Comparison of ENCODE assay signal across 8 mouse cellular contexts in genomic region chr3:38888111-38888510, GRCm38 (mm10). TPM values are rescaled to one million over a fixed set of nuclear protein-coding genes. Genes with fewer than 3 reads are reported as not detected.
DNase-seq lines count a peak whose midpoint lies in the region; ATAC-seq lines count a peak whose summit lies in the region.

No protein-coding gene starts in this region.

- DNase-seq in spleen, postnatal 10 days (ENCODE audit: low spot score in 2 of 2) = peak; percentile 5 to 52
- DNase-seq in spleen, adult 12 weeks (ENCODE audit: low spot score) = no peak
- peak; percentile 80 for DNase-seq in heart, embryonic 10.5 days (ENCODE audit: low spot score)
- DNase-seq in liver = peak; percentile 46
- DNase-seq in naive thymus-derived CD4-positive, alpha-beta T cell, adult 2 months (ENCODE audit: low read depth) = peak; percentile 15
- peak; percentile 59 for DNase-seq in thymus, postnatal 25 days

- peaks cover 55% of the 10 kb centered on the region for H3K4me1 ChIP-seq in embryonic facial prominence, embryonic 13.5 days
- peaks cover 28% of the 10 kb centered on the region for H3K4me1 ChIP-seq in heart, embryonic 10.5 days
- peaks cover 6% of the 10 kb centered on the region; the same call in 1 of the 2 replicates for H3K4me1 ChIP-seq in kidney, embryonic 14.5 days (ENCODE audit: control insufficient read depth, insufficient read depth, low read length)

- peaks cover 7% of the 10 kb centered on the region; the same call in 1 of the 2 replicates for H3K9me3 ChIP-seq in embryonic facial prominence, embryonic 13.5 days
- H3K9me3 ChIP-seq in heart, embryonic 10.5 days = no peaks in the 10 kb centered on the region
- H3K9me3 ChIP-seq in kidney, embryonic 14.5 days (ENCODE audit: control insufficient read depth, low read length) = 0 out of 2 replicates have a peak, but pooled peaks cover 8% of the 10 kb centered on the region

- 10% methylated on average over 24 of the region's 24 CpGs for WGBS in embryonic facial prominence, embryonic 13.5 days
- WGBS in heart, embryonic 10.5 days = 15% methylated on average over 24 of the region's 24 CpGs
- 11% methylated on average over 24 of the region's 24 CpGs for WGBS in kidney, embryonic 14.5 days

- peaks cover 46% of the 10 kb centered on the region for H3K36me3 ChIP-seq in embryonic facial prominence, embryonic 13.5 days
- H3K36me3 ChIP-seq in heart, embryonic 10.5 days = peaks cover 32% of the 10 kb centered on the region
- peaks cover 30% of the 10 kb centered on the region; the same call in 1 of the 2 replicates for H3K36me3 ChIP-seq in kidney, embryonic 14.5 days (ENCODE audit: control insufficient read depth, insufficient read depth, low read length)

- peak overlapping the region; percentile 97 for H3K9ac ChIP-seq in embryonic facial prominence, embryonic 13.5 days
- peak overlapping the region; percentile 89 for H3K9ac ChIP-seq in kidney, embryonic 14.5 days (ENCODE audit: low read depth, low read length)

- peak overlapping the region; percentile 99 for H3K27ac ChIP-seq in embryonic facial prominence, embryonic 13.5 days
- H3K27ac ChIP-seq in heart, embryonic 10.5 days = peak overlapping the region; percentile 87; the same call in 1 of the 2 replicates
- H3K27ac ChIP-seq in kidney, embryonic 14.5 days (ENCODE audit: low read depth, low read length) = no peak overlapping the region

- H3K4me3 ChIP-seq in embryonic facial prominence, embryonic 13.5 days = peak overlapping the region; percentile 91
- peak overlapping the region; percentile 87 for H3K4me3 ChIP-seq in heart, embryonic 10.5 days
- peak overlapping the region; percentile 80 for H3K4me3 ChIP-seq in kidney, embryonic 14.5 days (ENCODE audit: low read length)

- peak overlapping the region; percentile 86 for H3K4me2 ChIP-seq in embryonic facial prominence, embryonic 13.5 days
- H3K4me2 ChIP-seq in kidney, embryonic 14.5 days (replicated peaks; ENCODE audit: low read depth, low read length) = peak overlapping the region; percentile 92

- ATAC-seq in embryonic facial prominence, embryonic 13.5 days (ENCODE audit: insufficient number of reproducible peaks, insufficient read depth, low FRiP score, low TSS enrichment, low read depth) = no peak
- ATAC-seq in kidney, embryonic 14.5 days (ENCODE audit: low FRiP score, low TSS enrichment) = no peak

- H3K27me3 ChIP-seq in embryonic facial prominence, embryonic 13.5 days = no peaks in the 10 kb centered on the region
- H3K27me3 ChIP-seq in heart, embryonic 10.5 days (ENCODE audit: insufficient read depth, poor library complexity, severe bottlenecking) = peaks cover 7% of the 10 kb centered on the region
- no peaks in the 10 kb centered on the region; the same call in 1 of the 2 replicates for H3K27me3 ChIP-seq in kidney, embryonic 14.5 days (ENCODE audit: control insufficient read depth, insufficient read depth, low read length)

RNA-seq across cellular contexts. Expression of gene Fat4, which starts 1.4 kb away (rescaled TPM):
- 19.6 and 23.9 TPM in 2 replicates for polyA plus RNA-seq in embryonic facial prominence, embryonic 13.5 days (2015; fragmentation: Nextera tagmentation; extraction: Ambion mirVana)
- polyA plus RNA-seq in heart, embryonic 10.5 days (2016; fragmentation: Nextera tagmentation; extraction: Ambion mirVana) = 2.6 and 3.9 TPM in 2 replicates
- 10.0 and 14.1 TPM in 2 replicates for polyA plus RNA-seq in kidney, embryonic 14.5 days (2014; fragmentation: Nextera tagmentation; extraction: Ambion mirVana)
